Mouse (Mus musculus): Measurements from ENCODE around the gene Gbx1.

- TF ChIP-seq CTCF (IDR thresholded peaks at IDR 0.05; ENCODE audit: control insufficient read depth, insufficient read depth, low read length), result no peak
- TF ChIP-seq POLR2A (IDR thresholded peaks at IDR 0.05; ENCODE audit: borderline replicate concordance, control insufficient read depth, low read depth, low read length), result no peak
Observed at GRCm38 (mm10) chr5:24534292-24534691, 7.3 kb upstream of the Gbx1 start.

Measured in bone marrow, adult 2 months (tissue).